Mouse (Mus musculus) liver, postnatal 0 days (tissue): Measurements from ENCODE around the gene Kiz. TPM values are rescaled to one million over a fixed set of nuclear protein-coding genes. Genes with fewer than 3 reads are reported as not detected.

Experiments used
- ATAC-seq: fragments of 200-750 bp; cut with Nextera tagmentation; 2 replicates; pipeline ENCODE4 v1.8.0; 2017; ENCODE audit warnings: mild to moderate bottlenecking, moderate library complexity
- DNase-seq: peaks from one replicate; pipeline ENCODE4 v3.0.0-alpha.2; 2016
- H3K27ac ChIP-seq: fragments of 300-500 bp; sonication (generic); 2 replicates; pipeline ENCODE4 v1.5.1; 2014; ENCODE audit warnings: antibody characterized with exemption, moderate library complexity, mild to moderate bottlenecking, low read depth
- H3K27me3 ChIP-seq: fragments of 300-500 bp; sonication (generic); 2 replicates; pipeline ENCODE4 v1.6.1; 2014; ENCODE audit warnings: low read length, control low read depth, mixed read lengths; ENCODE audit not compliant: insufficient read depth
- H3K36me3 ChIP-seq: fragments of 300-500 bp; sonication (generic); replicated peaks from 2 replicates; pipeline ENCODE4 v1.6.1; 2014; ENCODE audit warnings: mild to moderate bottlenecking, control low read depth, low read length, moderate library complexity, mixed read lengths; ENCODE audit not compliant: insufficient read depth
- H3K4me1 ChIP-seq: fragments of 300-500 bp; sonication (generic); 2 replicates; pipeline ENCODE4 v1.6.1; 2014; ENCODE audit warnings: antibody characterized with exemption, mild to moderate bottlenecking, control low read depth; ENCODE audit not compliant: insufficient read depth
- H3K4me2 ChIP-seq: fragments of 300-500 bp; sonication (generic); 2 replicates; pipeline ENCODE4 v1.6.1; 2014; ENCODE audit warnings: low read depth, mild to moderate bottlenecking, low read length, moderate library complexity, mixed read lengths
- H3K4me3 ChIP-seq: fragments of 300-500 bp; sonication (generic); 2 replicates; pipeline ENCODE4 v1.5.1; 2014; ENCODE audit warnings: low read depth, low read length
- H3K9ac ChIP-seq: fragments of 300-500 bp; sonication (generic); replicated peaks from 2 replicates; pipeline ENCODE4 v1.6.1; 2014; ENCODE audit warnings: mild to moderate bottlenecking, moderate library complexity
- H3K9me3 ChIP-seq: fragments of 300-500 bp; sonication (generic); 2 replicates; pipeline ENCODE4 v1.6.1; 2016; ENCODE audit warnings: mild to moderate bottlenecking, control low read depth, low read length, mixed read lengths
- CTCF ChIP-seq: sonication (generic); IDR thresholded peaks from 2 replicates; pipeline ENCODE4 v1.5.1; 2016; ENCODE audit warnings: antibody characterized with exemption, low read depth
- EP300 ChIP-seq: IDR thresholded peaks from 2 replicates; pipeline ENCODE4 v1.6.1; 2016; ENCODE audit warnings: antibody characterized with exemption, low read depth, mild to moderate bottlenecking
- WGBS: fragments of 180-500 bp; shearing (Covaris S2); extraction: QIAGEN DNeasy Blood & Tissue Kit; methylation state at CpG from one replicate; pipeline ENCODE4 v1.1.7; 2014; ENCODE audit not compliant: insufficient replicate concordance; 5-methylcytosine and 5-hydroxymethylcytosine counted together
- polyA plus RNA-seq: library from polyadenylated mRNA; unstranded; fragments of >200 nt; fragmentation: Nextera tagmentation; extraction: Ambion mirVana; gene quantifications from 2 replicates; pipeline ENCODE4 v1.2.1, GENCODE M21; 2015

The Kiz gene
- polyA plus RNA-seq, 1 experiment from 2014 or later, result 8.2 TPM

GRCm38 (mm10) chr2:146881623-146882022 is 26.0 kb downstream of the Kiz start:
- Histone ChIP-seq H3K4me2 (no peak overlapping the region), H3K36me3 (no peaks in the 10 kb centered on the region), H3K27ac (no peak overlapping the region), H3K27me3 (no peaks in the 10 kb centered on the region), H3K4me1 (no peaks in the 10 kb centered on the region), H3K4me3 (no peak overlapping the region), H3K9ac (no peak overlapping the region), H3K9me3 (no peaks in the 10 kb centered on the region)
- DNase-seq, result no peak
- no peak for ATAC-seq
- TF ChIP-seq EP300, result no peak
- TF ChIP-seq CTCF, result no peak
- WGBS, result 91% methylated on average over 4 of the region's 4 CpGs

GRCm38 (mm10) chr2:146884291-146884855 is 28.7 kb downstream of the Kiz start:
- DNase-seq (no peak), ATAC-seq (no peak)
- Histone ChIP-seq H3K4me1 (no peaks in the 10 kb centered on the region), H3K27me3 (no peaks in the 10 kb centered on the region), H3K9me3 (no peaks in the 10 kb centered on the region), H3K9ac (no peak overlapping the region), H3K4me2 (no peak overlapping the region), H3K36me3 (0 out of 2 replicates have a peak, but pooled peaks cover 4% of the 10 kb centered on the region), H3K27ac (no peak overlapping the region), H3K4me3 (no peak overlapping the region)
- WGBS, result 75% methylated on average over 8 of the region's 8 CpGs
- TF ChIP-seq EP300 (no peak), CTCF (no peak)

GRCm38 (mm10) chr2:146888786-146889414 is 33.2 kb downstream of the Kiz start:
- Histone ChIP-seq H3K27ac (no peak overlapping the region), H3K4me3 (no peak overlapping the region), H3K9ac (no peak overlapping the region), H3K9me3 (no peaks in the 10 kb centered on the region), H3K27me3 (no peaks in the 10 kb centered on the region), H3K4me2 (no peak overlapping the region), H3K4me1 (no peaks in the 10 kb centered on the region), H3K36me3 (peaks cover 5% of the 10 kb centered on the region; the same call in 1 of the 2 replicates)
- 83% methylated on average over 4 of the region's 4 CpGs for WGBS
- DNase-seq, result no peak
- TF ChIP-seq EP300, result no peak
- TF ChIP-seq CTCF, result no peak
- ATAC-seq, result no peak

GRCm38 (mm10) chr2:146898977-146899376 is 43.3 kb downstream of the Kiz start:
- Histone ChIP-seq H3K27me3 (no peaks in the 10 kb centered on the region), H3K9ac (no peak overlapping the region), H3K27ac (no peak overlapping the region), H3K9me3 (no peaks in the 10 kb centered on the region), H3K4me3 (no peak overlapping the region), H3K4me2 (no peak overlapping the region), H3K4me1 (no peaks in the 10 kb centered on the region), H3K36me3 (no peaks in the 10 kb centered on the region)
- no peak for TF ChIP-seq EP300
- TF ChIP-seq CTCF, result peak; percentile 56
- DNase-seq (no peak), ATAC-seq (no peak)

GRCm38 (mm10) chr2:146916085-146916484 is 60.4 kb downstream of the Kiz start:
- DNase-seq (no peak), ATAC-seq (no peak)
- H3K9ac ChIP-seq, result no peak overlapping the region
- H3K27me3 ChIP-seq, result no peaks in the 10 kb centered on the region
- H3K4me3 ChIP-seq, result no peak overlapping the region
- no peak overlapping the region for H3K27ac ChIP-seq
- TF ChIP-seq CTCF, result no peak
- no peak for TF ChIP-seq EP300
- no peak overlapping the region for H3K4me2 ChIP-seq
- no peaks in the 10 kb centered on the region for H3K9me3 ChIP-seq
- H3K36me3 ChIP-seq, result no peaks in the 10 kb centered on the region
- H3K4me1 ChIP-seq, result no peaks in the 10 kb centered on the region
- 88% methylated on average over 3 of the region's 3 CpGs for WGBS

- H3K9ac ChIP-seq, result no peak overlapping the region
- H3K27ac ChIP-seq, result no peak overlapping the region
- no peak for TF ChIP-seq CTCF
- no peak for TF ChIP-seq EP300
- no peaks in the 10 kb centered on the region for H3K9me3 ChIP-seq
- no peak overlapping the region for H3K4me3 ChIP-seq
- no peaks in the 10 kb centered on the region for H3K27me3 ChIP-seq
- WGBS, result 73% methylated on average over 3 of the region's 3 CpGs
- no peaks in the 10 kb centered on the region for H3K4me1 ChIP-seq
- no peak for DNase-seq
- H3K36me3 ChIP-seq, result no peaks in the 10 kb centered on the region
- ATAC-seq, result no peak
- no peak overlapping the region for H3K4me2 ChIP-seq
Observed at GRCm38 (mm10) chr2:146917770-146918169, 62.1 kb downstream of the Kiz start.
